Mouse (Mus musculus): ENCODE data around the gene Zfp384. TPM values are rescaled to one million over a fixed set of nuclear protein-coding genes. Genes with fewer than 3 reads are reported as not detected.

Zfp384 gene
- polyA plus RNA-seq, 1 experiment from 2014 or later, result 57.8 TPM

GRCm38 (mm10) chr6:125081797-125082560, 73.0 kb downstream of the Zfp384 start:
- 93% methylated on average over 38 of the region's 45 CpGs for WGBS (ENCODE audit: missing documents)
- Histone ChIP-seq H3K27ac (no peak overlapping the region), H3K79me2 (ENCODE audit: inconsistent target) (peaks cover 41% of the 10 kb centered on the region; the same call in 1 of the 2 replicates), H3K4me3 (ENCODE audit: inconsistent target) (no peak overlapping the region), H3K36me3 (ENCODE audit: inconsistent target) (peaks cover 14% of the 10 kb centered on the region; the same call in 1 of the 2 replicates)

GRCm38 (mm10) chr6:125082801-125083386, 73.9 kb downstream of the Zfp384 start:
- no peak overlapping the region for H3K27ac ChIP-seq
- 67% methylated on average over 6 of the region's 7 CpGs for WGBS (ENCODE audit: missing documents)
- H3K36me3 ChIP-seq (ENCODE audit: inconsistent target), result peaks cover 14% of the 10 kb centered on the region; the same call in 1 of the 2 replicates

GRCm38 (mm10) chr6:125084424-125084823, 75.5 kb downstream of the Zfp384 start:
- WGBS (ENCODE audit: missing documents), result 9% methylated on average over 4 of the region's 4 CpGs
- Histone ChIP-seq H3K4me3 (ENCODE audit: inconsistent target) (no peak overlapping the region), H3K36me3 (ENCODE audit: inconsistent target) (peaks cover 10% of the 10 kb centered on the region; the same call in 1 of the 2 replicates), H3K79me2 (ENCODE audit: inconsistent target) (peaks cover 17% of the 10 kb centered on the region; the same call in 1 of the 2 replicates), H3K27ac (no peak overlapping the region)

More at GRCm38 (mm10) chr6:125082801-125083386, 73.9 kb downstream of the Zfp384 start:
- Histone ChIP-seq H3K79me2 (ENCODE audit: inconsistent target) (peaks cover 32% of the 10 kb centered on the region; the same call in 1 of the 2 replicates), H3K4me3 (ENCODE audit: inconsistent target) (no peak overlapping the region)

Other genes starting within 250 kb of the Zfp384 start
- gene Eno2, start 239.5 kb upstream of the Zfp384 start, polyA plus RNA-seq (2018), result 4.8 to 9.6 TPM (median 6.7 TPM) in 3 replicates
- gene Lrrc23, start 229.4 kb upstream of the Zfp384 start, polyA plus RNA-seq (2018), result not detected in 3 replicates
- 24.2 to 48.9 TPM (median 43.2 TPM) in 3 replicates for gene Spsb2, start 200.5 kb upstream of the Zfp384 start, polyA plus RNA-seq (2018)
- gene Tpi1, start 194.8 kb upstream of the Zfp384 start, polyA plus RNA-seq (2018), result 195 to 347 TPM (median 203 TPM) in 3 replicates
- gene Usp5, start 179.7 kb upstream of the Zfp384 start, polyA plus RNA-seq (2018), result 61.4 to 91.7 TPM (median 71.1 TPM) in 3 replicates
- gene Cdca3, start 179.6 kb upstream of the Zfp384 start, polyA plus RNA-seq (2018), result 3.2 to 22.0 TPM (median 8.6 TPM) in 3 replicates
- gene Gnb3, start 168.9 kb upstream of the Zfp384 start, polyA plus RNA-seq (2018), result 0.27 TPM in 1 of 3 replicates, not detected in the others
- gene P3h3, start 151.4 kb upstream of the Zfp384 start, polyA plus RNA-seq (2018), result 9.8 to 27.6 TPM (median 12.3 TPM) in 3 replicates
- 20.0 to 195 TPM (median 70.2 TPM) in 3 replicates for gene Gpr162, start 145.2 kb upstream of the Zfp384 start, polyA plus RNA-seq (2018)
- 49.3 to 211 TPM (median 83.5 TPM) in 3 replicates for gene Cd4, start 120.9 kb upstream of the Zfp384 start, polyA plus RNA-seq (2018)
- 1.5 to 1.8 TPM (median 1.5 TPM) in 3 replicates for gene Lag3, start 97.4 kb upstream of the Zfp384 start, polyA plus RNA-seq (2018)
- 540 to 1,227 TPM (median 1,212 TPM) in 3 replicates for gene Ptms, start 89.0 kb upstream of the Zfp384 start, polyA plus RNA-seq (2018)
- gene Mlf2, start 77.8 kb upstream of the Zfp384 start, polyA plus RNA-seq (2018), result 179 to 203 TPM (median 199 TPM) in 3 replicates
- 42.8 to 68.7 TPM (median 51.4 TPM) in 3 replicates for gene Cops7a, start 43.6 kb upstream of the Zfp384 start, polyA plus RNA-seq (2018)
- gene Pianp, start 12.5 kb upstream of the Zfp384 start, polyA plus RNA-seq (2018), result 10.8 to 32.4 TPM (median 17.5 TPM) in 3 replicates
- 40.7 to 67.3 TPM (median 57.5 TPM) in 3 replicates for gene Ing4, start 30.6 kb downstream of the Zfp384 start, polyA plus RNA-seq (2018)
- 1.4 to 5.9 TPM (median 3.2 TPM) in 3 replicates for gene Acrbp, start 40.5 kb downstream of the Zfp384 start, polyA plus RNA-seq (2018)
- 10.0 to 28.0 TPM (median 23.5 TPM) in 3 replicates for gene Lpar5, start 58.8 kb downstream of the Zfp384 start, polyA plus RNA-seq (2018)
- gene Chd4, start 86.8 kb downstream of the Zfp384 start, polyA plus RNA-seq (2018), result 102 to 280 TPM (median 126 TPM) in 3 replicates
- 15.3 to 47.0 TPM (median 23.8 TPM) in 3 replicates for gene Nop2, start 122.8 kb downstream of the Zfp384 start, polyA plus RNA-seq (2018)
- gene Iffo1, start 136.1 kb downstream of the Zfp384 start, polyA plus RNA-seq (2018), result 14.3 to 29.7 TPM (median 18.2 TPM) in 3 replicates
- 1,249 to 2,484 TPM (median 2,323 TPM) in 3 replicates for gene Gapdh, start 157.3 kb downstream of the Zfp384 start, polyA plus RNA-seq (2018)
- 6.0 to 12.7 TPM (median 10.3 TPM) in 3 replicates for gene Ncapd2, start 182.6 kb downstream of the Zfp384 start, polyA plus RNA-seq (2018)
- 32.5 to 47.9 TPM (median 40.8 TPM) in 3 replicates for gene Mrpl51, start 182.7 kb downstream of the Zfp384 start, polyA plus RNA-seq (2018)
- 4.9 to 8.4 TPM (median 6.3 TPM) in 3 replicates for gene Vamp1, start 206.4 kb downstream of the Zfp384 start, polyA plus RNA-seq (2018)
- 11.1 to 31.4 TPM (median 11.5 TPM) in 3 replicates for gene Tapbpl, start 222.7 kb downstream of the Zfp384 start, polyA plus RNA-seq (2018)
- gene Cd27, start 227.9 kb downstream of the Zfp384 start, polyA plus RNA-seq (2018), result not detected in 3 replicates